11 mouse cellular contexts compared by ENCODE assay signal in genomic region chr4:128042626-128043025, GRCm38 (mm10). TPM values are rescaled to one million over a fixed set of nuclear protein-coding genes. Genes with fewer than 3 reads are reported as not detected.
DNase-seq lines count a peak whose midpoint lies in the region; ATAC-seq lines count a peak whose summit lies in the region.
"Had no signal": no experiment of that assay in that cellular context is flagged by ENCODE, and none has a peak within 500 bp of the region (broad histone marks: within the 10 kb centered on the region; RNA-seq: fewer than 3 reads in every experiment).

No protein-coding gene starts in this region.

- no peaks in the 10 kb centered on the region for H3K36me3 ChIP-seq in limb, embryonic 10.5 days
- H3K36me3 ChIP-seq: liver, embryonic 12.5 days; neural tube, embryonic 12.5 days had no signal

- no peaks in the 10 kb centered on the region for H3K4me1 ChIP-seq in limb, embryonic 10.5 days
- H3K4me1 ChIP-seq: liver, embryonic 12.5 days; neural tube, embryonic 12.5 days had no signal

- WGBS in limb, embryonic 10.5 days: 35% methylated on average over 5 of the region's 5 CpGs

- H3K9me3 ChIP-seq in limb, embryonic 10.5 days (replicated peaks): no peaks in the 10 kb centered on the region
- H3K9me3 ChIP-seq: neural tube, embryonic 12.5 days had no signal

- peak; percentile 4 for DNase-seq in kidney, adult 9 months
- DNase-seq in kidney, adult 11 months: no peak
- DNase-seq in NIH3T3 (ENCODE audit: low read depth): peak; percentile 34
- DNase-seq in adrenal gland, postnatal 25 days: peak; percentile 16
- DNase-seq in limb, embryonic 10.5 days (ENCODE audit: low spot score): peak; percentile 58
- DNase-seq in cerebellum, postnatal 4 days (ENCODE audit: low spot score in 2 of 2): no peak
- no peak for DNase-seq in cerebellum, adult 9-10 months
- DNase-seq: heart, adult 11 months had no signal

- ATAC-seq in frontal cortex, adult (ENCODE audit: low TSS enrichment): no peak
- ATAC-seq: liver, embryonic 12.5 days had no signal

- no peaks in the 10 kb centered on the region for H3K27me3 ChIP-seq in limb, embryonic 10.5 days (ENCODE audit: low read depth, poor library complexity, severe bottlenecking)
- H3K27me3 ChIP-seq: liver, embryonic 12.5 days; neural tube, embryonic 12.5 days had no signal

- H3K4me3 ChIP-seq in limb, embryonic 10.5 days: no peak overlapping the region
- H3K4me3 ChIP-seq: liver, embryonic 12.5 days; neural tube, embryonic 12.5 days had no signal

- no peak overlapping the region for H3K27ac ChIP-seq in limb, embryonic 10.5 days
- H3K27ac ChIP-seq: liver, embryonic 12.5 days; neural tube, embryonic 12.5 days had no signal

RNA-seq across cellular contexts. Expression of gene Csmd2, which starts 55.0 kb away (rescaled TPM):
- 1.00 and 2.2 TPM in 2 replicates for total RNA-seq in adrenal gland, postnatal 25 days (2021)
- 0.03 TPM in 1 of 2 replicates, not detected in the other for polyA plus RNA-seq in limb, embryonic 10.5 days (2016; fragmentation: Nextera tagmentation; extraction: Ambion mirVana)

Comparison
In these comparisons a context has a peak if more than half of its experiments do, and no peak if none do; other contexts are left out.
1. DNase-seq: peak in kidney, adult 9 months (single experiment), NIH3T3 (single experiment), adrenal gland, postnatal 25 days (single experiment) and limb, embryonic 10.5 days (single experiment); none in kidney, adult 11 months (single experiment), cerebellum, postnatal 4 days (0 of 2) and cerebellum, adult 9-10 months (single experiment).